Mouse (Mus musculus) midbrain, embryonic 12.5 days (tissue): Measurements from ENCODE around the gene Mphosph9. TPM values are rescaled to one million over a fixed set of nuclear protein-coding genes. Genes with fewer than 3 reads are reported as not detected.
A peak's percentile ranks its signal among the peaks of the same experiment; 100 is the strongest.

ENCODE experiments used
- ATAC-seq: fragments of 200-750 bp; cut with Nextera tagmentation; 2 replicates; pipeline ENCODE4 v1.8.0; 2017; ENCODE audit warnings: low read depth, moderate TSS enrichment, moderate library complexity; ENCODE audit not compliant: low FRiP score
- H3K27ac ChIP-seq: fragments of 300-500 bp; sonication (generic); replicated peaks from 2 replicates; pipeline ENCODE4 v1.5.1; 2016; ENCODE audit warnings: mild to moderate bottlenecking
- H3K27me3 ChIP-seq: fragments of 300-500 bp; sonication (generic); 2 replicates; pipeline ENCODE4 v1.6.1; 2016; ENCODE audit warnings: mild to moderate bottlenecking
- H3K36me3 ChIP-seq: fragments of 300-500 bp; sonication (generic); 2 replicates; pipeline ENCODE4 v1.6.1; 2016
- H3K4me1 ChIP-seq: fragments of 300-500 bp; sonication (generic); 2 replicates; pipeline ENCODE4 v1.6.1; 2016
- H3K4me2 ChIP-seq: fragments of 300-500 bp; sonication (generic); replicated peaks from 2 replicates; pipeline ENCODE4 v1.6.1; 2016; ENCODE audit warnings: mild to moderate bottlenecking, moderate library complexity
- H3K4me3 ChIP-seq: fragments of 300-500 bp; sonication (generic); 2 replicates; pipeline ENCODE4 v1.5.1; 2016; ENCODE audit warnings: mild to moderate bottlenecking
- H3K9ac ChIP-seq: fragments of 300-500 bp; sonication (generic); replicated peaks from 2 replicates; pipeline ENCODE4 v1.6.1; 2016; ENCODE audit warnings: mild to moderate bottlenecking, moderate library complexity
- H3K9me3 ChIP-seq: fragments of 300-500 bp; sonication (generic); 2 replicates; pipeline ENCODE4 v1.6.1; 2016; ENCODE audit warnings: mild to moderate bottlenecking
- WGBS: fragments of 180-500 bp; shearing (Covaris S2); methylation state at CpG from one replicate; pipeline ENCODE4 v1.1.7; 2016; 5-methylcytosine and 5-hydroxymethylcytosine counted together
- polyA plus RNA-seq: library from polyadenylated mRNA; unstranded; fragments of >200 nt; fragmentation: Nextera tagmentation; extraction: Ambion mirVana; gene quantifications from 2 replicates; pipeline ENCODE4 v1.2.1, GENCODE M21; 2016

The Mphosph9 gene
- polyA plus RNA-seq, 1 experiment from 2014 or later, result 19.6 TPM

GRCm38 (mm10) chr5:124216403-124216802 lies 111.4 kb downstream of the Mphosph9 start:
- H3K4me1 ChIP-seq, result peaks cover 15% of the 10 kb centered on the region
- no peak overlapping the region for H3K9ac ChIP-seq
- H3K9me3 ChIP-seq, result no peaks in the 10 kb centered on the region
- H3K27ac ChIP-seq, result no peak overlapping the region
- no peak for ATAC-seq
- no peak overlapping the region for H3K4me2 ChIP-seq
- H3K27me3 ChIP-seq, result no peaks in the 10 kb centered on the region
- H3K4me3 ChIP-seq, result no peak overlapping the region
- H3K36me3 ChIP-seq, result no peaks in the 10 kb centered on the region
- 91% methylated on average over 6 of the region's 6 CpGs for WGBS

GRCm38 (mm10) chr5:124215647-124216046 lies 112.1 kb downstream of the Mphosph9 start:
- Histone ChIP-seq H3K27me3 (no peaks in the 10 kb centered on the region), H3K4me2 (no peak overlapping the region), H3K9ac (no peak overlapping the region), H3K36me3 (no peaks in the 10 kb centered on the region), H3K9me3 (no peaks in the 10 kb centered on the region), H3K4me3 (no peak overlapping the region), H3K27ac (no peak overlapping the region), H3K4me1 (peaks cover 8% of the 10 kb centered on the region; the same call in 1 of the 2 replicates)
- 84% methylated on average over 10 of the region's 10 CpGs for WGBS
- no peak for ATAC-seq

- Histone ChIP-seq H3K9ac (no peak overlapping the region), H3K4me3 (no peak overlapping the region), H3K4me1 (peaks cover 9% of the 10 kb centered on the region), H3K9me3 (no peaks in the 10 kb centered on the region), H3K36me3 (no peaks in the 10 kb centered on the region), H3K27ac (no peak overlapping the region), H3K4me2 (no peak overlapping the region), H3K27me3 (no peaks in the 10 kb centered on the region)
- WGBS, result 86% methylated on average over 14 of the region's 14 CpGs
- ATAC-seq, result no peak
Measured at GRCm38 (mm10) chr5:124214516-124215145, 113.1 kb downstream of the Mphosph9 start.

GRCm38 (mm10) chr5:124213588-124214469 lies 113.9 kb downstream of the Mphosph9 start:
- no peaks in the 10 kb centered on the region for H3K9me3 ChIP-seq
- H3K4me1 ChIP-seq, result peaks cover 10% of the 10 kb centered on the region
- H3K4me3 ChIP-seq, result no peak overlapping the region
- H3K36me3 ChIP-seq, result no peaks in the 10 kb centered on the region
- no peaks in the 10 kb centered on the region for H3K27me3 ChIP-seq
- 82% methylated on average over 13 of the region's 13 CpGs for WGBS
- no peak overlapping the region for H3K4me2 ChIP-seq
- ATAC-seq, result no peak
- H3K9ac ChIP-seq, result no peak overlapping the region
- H3K27ac ChIP-seq, result no peak overlapping the region; the same call in 1 of the 2 replicates

- Histone ChIP-seq H3K9ac (no peak overlapping the region), H3K4me1 (peaks cover 15% of the 10 kb centered on the region), H3K27me3 (no peaks in the 10 kb centered on the region), H3K9me3 (no peaks in the 10 kb centered on the region), H3K27ac (no peak overlapping the region), H3K36me3 (no peaks in the 10 kb centered on the region), H3K4me3 (no peak overlapping the region), H3K4me2 (no peak overlapping the region)
- no peak for ATAC-seq
- WGBS, result 86% methylated on average over 2 of the region's 2 CpGs
Measured at GRCm38 (mm10) chr5:124211669-124212068, 116.1 kb downstream of the Mphosph9 start.

GRCm38 (mm10) chr5:124211234-124211633 lies 116.5 kb downstream of the Mphosph9 start:
- H3K9me3 ChIP-seq, result no peaks in the 10 kb centered on the region
- peaks cover 20% of the 10 kb centered on the region for H3K4me1 ChIP-seq
- H3K36me3 ChIP-seq, result no peaks in the 10 kb centered on the region
- no peak overlapping the region for H3K4me3 ChIP-seq
- no peak overlapping the region for H3K27ac ChIP-seq
- no peak for ATAC-seq
- H3K4me2 ChIP-seq, result no peak overlapping the region
- H3K27me3 ChIP-seq, result no peaks in the 10 kb centered on the region
- WGBS, result 90% methylated on average over 8 of the region's 8 CpGs
- H3K9ac ChIP-seq, result no peak overlapping the region

GRCm38 (mm10) chr5:124210281-124211016 lies 117.3 kb downstream of the Mphosph9 start:
- Histone ChIP-seq H3K9me3 (no peaks in the 10 kb centered on the region), H3K36me3 (no peaks in the 10 kb centered on the region), H3K4me1 (peaks cover 25% of the 10 kb centered on the region), H3K27me3 (no peaks in the 10 kb centered on the region), H3K27ac (no peak overlapping the region), H3K4me2 (no peak overlapping the region), H3K9ac (no peak overlapping the region), H3K4me3 (no peak overlapping the region)
- WGBS, result 76% methylated on average over 18 of the region's 18 CpGs
- no peak for ATAC-seq

GRCm38 (mm10) chr5:124209850-124210249 lies 117.9 kb downstream of the Mphosph9 start:
- Histone ChIP-seq H3K36me3 (no peaks in the 10 kb centered on the region), H3K4me1 (peaks cover 25% of the 10 kb centered on the region), H3K27me3 (no peaks in the 10 kb centered on the region), H3K4me2 (no peak overlapping the region), H3K9me3 (no peaks in the 10 kb centered on the region), H3K27ac (no peak overlapping the region), H3K9ac (no peak overlapping the region), H3K4me3 (no peak overlapping the region)
- ATAC-seq, result no peak
- 68% methylated on average over 6 of the region's 6 CpGs for WGBS

- H3K27ac ChIP-seq, result no peak overlapping the region
- WGBS, result 70% methylated on average over 8 of the region's 8 CpGs
- H3K9me3 ChIP-seq, result no peaks in the 10 kb centered on the region
- ATAC-seq, result no peak
- no peaks in the 10 kb centered on the region for H3K27me3 ChIP-seq
- peaks cover 25% of the 10 kb centered on the region for H3K4me1 ChIP-seq
- H3K36me3 ChIP-seq, result no peaks in the 10 kb centered on the region
- no peak overlapping the region for H3K4me3 ChIP-seq
- no peak overlapping the region for H3K9ac ChIP-seq
- no peak overlapping the region for H3K4me2 ChIP-seq
Measured at GRCm38 (mm10) chr5:124208030-124208429, 119.7 kb downstream of the Mphosph9 start.

GRCm38 (mm10) chr5:124206481-124207038 lies 121.2 kb downstream of the Mphosph9 start:
- Histone ChIP-seq H3K4me2 (no peak overlapping the region), H3K9ac (no peak overlapping the region), H3K4me3 (no peak overlapping the region), H3K9me3 (no peaks in the 10 kb centered on the region), H3K27ac (no peak overlapping the region), H3K36me3 (no peaks in the 10 kb centered on the region), H3K4me1 (peaks cover 25% of the 10 kb centered on the region), H3K27me3 (no peaks in the 10 kb centered on the region; the same call in 1 of the 2 replicates)
- 54% methylated on average over 13 of the region's 13 CpGs for WGBS
- peak; percentile 58 for ATAC-seq

- H3K4me3 ChIP-seq, result no peak overlapping the region
- H3K36me3 ChIP-seq, result no peaks in the 10 kb centered on the region
- WGBS, result 67% methylated on average over 5 of the region's 5 CpGs
Measured at GRCm38 (mm10) chr5:124205809-124206380, 121.9 kb downstream of the Mphosph9 start.

More at GRCm38 (mm10) chr5:124205809-124206380, 121.9 kb downstream of the Mphosph9 start:
- Histone ChIP-seq H3K9me3 (no peaks in the 10 kb centered on the region), H3K9ac (no peak overlapping the region), H3K27me3 (no peaks in the 10 kb centered on the region; the same call in 1 of the 2 replicates), H3K27ac (no peak overlapping the region), H3K4me1 (peaks cover 25% of the 10 kb centered on the region), H3K4me2 (no peak overlapping the region)
- no peak for ATAC-seq
